Mouse (Mus musculus) testis, adult 2 months (tissue): Measurements from ENCODE around the gene Asb6. TPM values are rescaled to one million over a fixed set of nuclear protein-coding genes. Genes with fewer than 3 reads are reported as not detected.

Experiments used
- H3K27ac ChIP-seq: fragments of 200-500 bp; 2 replicates; pipeline ENCODE4 v1.5.1; 2012; ENCODE audit warnings: low read depth, low read length; ENCODE audit not compliant: control insufficient read depth, insufficient read depth
- H3K27me3 ChIP-seq: fragments of 200-500 bp; 2 replicates; pipeline ENCODE4 v1.6.1; 2012; ENCODE audit warnings: mild to moderate bottlenecking, low read length, moderate library complexity; ENCODE audit not compliant: control insufficient read depth, insufficient read depth
- H3K36me3 ChIP-seq: fragments of 200-500 bp; 2 replicates; pipeline ENCODE4 v1.6.1; 2012; ENCODE audit warnings: mild to moderate bottlenecking, low read length; ENCODE audit not compliant: control insufficient read depth, insufficient read depth
- H3K4me1 ChIP-seq: fragments of 200-500 bp; 2 replicates; pipeline ENCODE4 v1.6.1; 2012; ENCODE audit warnings: low read length; ENCODE audit not compliant: control insufficient read depth, insufficient read depth
- H3K4me3 ChIP-seq: fragments of 200-500 bp; 2 replicates; pipeline ENCODE4 v1.5.1; 2012; ENCODE audit warnings: low read depth, mild to moderate bottlenecking, low read length, moderate library complexity, mixed read lengths; ENCODE audit not compliant: control insufficient read depth
- CTCF ChIP-seq: fragments of 200-500 bp; IDR thresholded peaks from 2 replicates; pipeline ENCODE4 v1.5.1; 2012; ENCODE audit warnings: low read depth, mild to moderate bottlenecking, inconsistent platforms, low read length, moderate library complexity; ENCODE audit not compliant: control insufficient read depth, insufficient read depth, insufficient replicate concordance
- POLR2A ChIP-seq: fragments of 200-500 bp; IDR thresholded peaks from 2 replicates; pipeline ENCODE4 v1.6.1; 2012; ENCODE audit warnings: low read depth, mild to moderate bottlenecking, inconsistent platforms, low read length, moderate library complexity; ENCODE audit not compliant: control insufficient read depth
- polyA plus RNA-seq: library from polyadenylated mRNA; depleted of rRNA; stranded (reverse); fragments of >200 nt; gene quantifications from 2 replicates; pipeline ENCODE4 v1.2.3, GENCODE M21; 2012

The Asb6 gene
- polyA plus RNA-seq, 1 experiment: 10.5 TPM

- Histone ChIP-seq H3K36me3 (no peaks in the 10 kb centered on the region), H3K4me3 (no peak overlapping the region), H3K27ac (no peak overlapping the region), H3K4me1 (peaks cover 9% of the 10 kb centered on the region), H3K27me3 (no peaks in the 10 kb centered on the region)
- TF ChIP-seq CTCF (no peak), POLR2A (no peak)
Observed at GRCm38 (mm10) chr2:30833644-30834043, 3.5 kb upstream of the Asb6 start.

DNA sequence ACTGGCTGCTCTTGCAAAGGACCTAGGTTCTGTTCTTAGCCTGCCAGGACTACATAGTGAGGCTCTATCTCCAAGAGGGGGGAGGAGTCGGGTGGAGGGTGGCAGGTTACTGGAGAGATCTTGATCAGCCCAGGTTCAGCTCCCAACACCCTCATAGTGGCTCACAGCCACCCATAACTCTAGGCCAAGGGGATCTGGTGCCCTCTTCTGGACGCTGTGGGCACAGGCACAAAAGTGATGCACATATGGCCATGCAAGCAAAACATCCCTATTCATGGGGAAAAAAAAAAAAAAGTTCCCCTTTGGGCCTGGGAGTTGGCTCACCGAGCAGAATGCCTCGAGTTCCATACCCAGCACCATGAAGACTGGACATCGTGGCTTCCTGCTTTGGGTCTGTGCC, 818 bp downstream of the Asb6 start:
- H3K27me3 ChIP-seq: no peaks in the 10 kb centered on the region
- H3K4me1 ChIP-seq: peaks cover 15% of the 10 kb centered on the region
- no peak overlapping the region for H3K4me3 ChIP-seq
- TF ChIP-seq CTCF (peak; percentile 53; the same call in 1 of the 2 replicates), POLR2A (no peak)
- no peak overlapping the region for H3K27ac ChIP-seq
- no peaks in the 10 kb centered on the region for H3K36me3 ChIP-seq

DNA sequence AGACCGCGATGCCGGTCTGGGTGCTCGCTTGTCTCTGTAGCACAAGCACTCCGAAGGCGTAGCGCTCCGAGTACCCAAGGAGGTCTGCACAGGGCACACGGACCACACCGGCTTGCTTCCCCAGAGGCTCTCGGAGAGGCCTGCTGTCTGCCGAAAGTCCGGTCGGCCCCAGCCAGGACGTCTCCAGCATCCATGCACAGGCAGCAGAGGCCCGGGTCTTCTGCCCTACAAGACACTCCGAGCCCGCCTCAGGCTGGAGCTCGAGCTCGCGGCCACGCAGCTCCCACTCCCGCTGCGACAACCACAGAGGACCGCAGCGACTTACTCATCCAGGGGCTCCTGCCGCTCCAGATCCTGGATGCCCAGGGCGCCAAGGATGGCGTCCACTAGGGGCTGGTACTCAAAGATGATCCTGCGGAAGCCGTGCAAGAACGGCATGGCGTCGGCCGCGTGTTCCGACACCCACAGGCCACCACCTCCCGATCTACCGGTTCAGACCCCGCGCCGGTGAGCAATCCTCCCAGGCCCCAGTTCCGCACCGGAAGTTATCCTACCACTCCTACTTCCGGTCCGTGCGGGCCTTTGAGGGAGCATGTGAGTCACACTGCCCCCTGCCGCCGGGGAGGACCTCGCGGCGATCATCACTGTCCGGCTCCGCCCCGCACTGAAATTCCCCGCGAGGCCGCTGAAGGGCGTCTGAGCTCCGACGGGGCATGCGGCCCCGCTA, 2.2 kb downstream of the Asb6 start:
- Histone ChIP-seq H3K27ac (peak overlapping the region; percentile 5; the same call in 1 of the 2 replicates), H3K36me3 (no peaks in the 10 kb centered on the region), H3K4me1 (peaks cover 15% of the 10 kb centered on the region), H3K4me3 (peak overlapping the region; percentile 87), H3K27me3 (no peaks in the 10 kb centered on the region)
- TF ChIP-seq POLR2A (peak; percentile 80), CTCF (peak; percentile 91)

- peaks cover 15% of the 10 kb centered on the region for H3K4me1 ChIP-seq
- H3K4me3 ChIP-seq: peak overlapping the region; percentile 87
- H3K27me3 ChIP-seq: no peaks in the 10 kb centered on the region
- no peak for TF ChIP-seq CTCF
- TF ChIP-seq POLR2A: no peak
- H3K27ac ChIP-seq: peak overlapping the region; percentile 5; the same call in 1 of the 2 replicates
- H3K36me3 ChIP-seq: no peaks in the 10 kb centered on the region
Observed at GRCm38 (mm10) chr2:30826825-30827748, 3.0 kb downstream of the Asb6 start.

- Histone ChIP-seq H3K4me3 (no peak overlapping the region), H3K27me3 (no peaks in the 10 kb centered on the region), H3K27ac (no peak overlapping the region), H3K36me3 (no peaks in the 10 kb centered on the region), H3K4me1 (peaks cover 13% of the 10 kb centered on the region)
- TF ChIP-seq CTCF (0 out of 2 replicates have a peak, but pooled peaks have one; percentile 2), POLR2A (no peak)
Observed at GRCm38 (mm10) chr2:30823385-30824153, 6.6 kb downstream of the Asb6 start.

DNA sequence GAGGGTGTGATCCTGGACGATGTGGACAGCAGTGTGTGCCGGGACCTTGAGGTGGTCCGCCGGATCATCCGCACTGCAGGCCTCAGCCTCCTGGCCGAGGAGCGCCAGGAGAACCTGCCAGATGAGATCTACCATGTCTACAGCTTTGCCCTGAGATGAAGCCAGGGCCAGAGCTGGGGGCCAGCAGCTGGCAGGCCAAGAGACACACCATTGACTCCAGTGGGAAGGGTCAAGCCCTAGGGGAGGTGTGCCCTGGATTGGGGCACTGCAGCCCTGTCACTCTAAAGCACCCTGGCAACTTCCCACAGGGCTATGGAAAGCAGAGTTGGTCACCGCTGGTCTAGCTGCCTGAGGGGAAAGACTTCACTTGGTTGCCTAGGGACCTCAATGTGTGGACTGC, 7.7 kb downstream of the Asb6 start:
- Histone ChIP-seq H3K4me1 (peaks cover 9% of the 10 kb centered on the region), H3K27ac (no peak overlapping the region), H3K4me3 (no peak overlapping the region), H3K27me3 (no peaks in the 10 kb centered on the region), H3K36me3 (no peaks in the 10 kb centered on the region)
- TF ChIP-seq POLR2A (no peak), CTCF (no peak)

DNA sequence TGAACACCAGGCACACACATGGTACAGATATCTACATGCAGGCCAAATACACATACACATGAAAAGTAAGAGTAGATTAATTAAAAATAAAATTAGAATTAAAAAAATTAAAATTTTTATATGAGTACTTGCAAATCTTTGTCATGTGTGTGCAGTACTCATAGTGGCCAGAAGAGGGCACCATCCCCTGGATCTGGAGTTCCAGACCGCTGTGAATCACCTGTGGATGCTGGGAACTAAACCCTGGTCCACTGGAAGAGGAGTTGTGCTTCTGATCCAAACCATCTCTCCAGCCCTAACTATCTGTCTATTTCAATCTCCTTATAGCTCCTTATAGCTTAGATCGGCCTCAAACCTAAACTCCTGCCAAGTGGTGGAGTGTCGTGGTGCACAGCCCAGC, 9.1 kb downstream of the Asb6 start:
- Histone ChIP-seq H3K27me3 (no peaks in the 10 kb centered on the region), H3K27ac (no peak overlapping the region), H3K4me1 (no peaks in the 10 kb centered on the region), H3K36me3 (no peaks in the 10 kb centered on the region), H3K4me3 (no peak overlapping the region)
- TF ChIP-seq CTCF (peak; percentile 49; the same call in 1 of the 2 replicates), POLR2A (no peak)
